Mouse (Mus musculus) v-Abl transformed pro-B cells (cell line): ENCODE results near the gene Ttbk2.

ENCODE experiments used
- in situ Hi-C, 2 experiments: fragments of 400-800 bp; cut with MboI; formaldehyde crosslinking; loops; one replicate each; pipeline ENCODE4 v1.15.1; 2025; ENCODE audit not compliant: unreplicated experiment in 2 of 2

The Ttbk2 gene

GRCm38 (mm10) chr2:120700379-120700885, 150.0 kb downstream of the Ttbk2 start:
- in situ Hi-C loops = no loop called here

- in situ Hi-C loops = no loop called here
Observed at GRCm38 (mm10) chr2:120697767-120698166, 152.6 kb downstream of the Ttbk2 start.
